Mouse (Mus musculus): ENCODE results near the gene Hpf1. TPM values are rescaled to one million over a fixed set of nuclear protein-coding genes. Genes with fewer than 3 reads are reported as not detected.

The Hpf1 gene
- total RNA-seq, 2 experiments from 2014 or later = 90.4 to 122 TPM

Other genes with a start within 250 kb of the Hpf1 start
- gene Clcn3, start 92.9 kb downstream of the Hpf1 start, total RNA-seq (2014; fragmentation: Nextera tagmentation) = 14.8 and 19.5 TPM in 2 replicates
- 26.7 and 28.8 TPM in 2 replicates for gene Clcn3, start 92.9 kb downstream of the Hpf1 start, total RNA-seq (2017)
- 15.3 and 18.1 TPM in 2 replicates for gene Nek1, start 102.8 kb downstream of the Hpf1 start, total RNA-seq (2014; fragmentation: Nextera tagmentation)
- gene Nek1, start 102.8 kb downstream of the Hpf1 start, total RNA-seq (2017) = 19.3 and 19.6 TPM in 2 replicates